Mouse (Mus musculus) embryonic facial prominence, embryonic 11.5 days (tissue): ENCODE measurements at regions not wholly inside any gene's neighbourhood (a gene's known extent, or its start where the extent isn't known, plus 50 kb on each side); places are given as distances from the start of the nearest gene placed in this dataset.

Source experiments
- ATAC-seq: fragments of 200-750 bp; cut with Nextera tagmentation; replicated peaks from 2 replicates; pipeline ENCODE4 v1.8.0; 2017; ENCODE audit warnings: low read depth; ENCODE audit not compliant: insufficient number of reproducible peaks, low FRiP score, low TSS enrichment
- DNase-seq: peaks from one replicate; pipeline ENCODE4 v3.0.0-alpha.2; 2015; ENCODE audit warnings: low spot score
- H3K27ac ChIP-seq: fragments of 300-500 bp; sonication (generic); replicated peaks from 2 replicates; pipeline ENCODE4 v1.5.1; 2014; ENCODE audit warnings: mild to moderate bottlenecking, low read depth, low read length, control low read depth
- H3K27me3 ChIP-seq: fragments of 300-500 bp; sonication (generic); 2 replicates; pipeline ENCODE4 v1.6.1; 2014; ENCODE audit warnings: mild to moderate bottlenecking, low read length, moderate library complexity, mixed read lengths; ENCODE audit not compliant: control insufficient read depth, insufficient read depth
- H3K36me3 ChIP-seq: fragments of 300-500 bp; sonication (generic); replicated peaks from 2 replicates; pipeline ENCODE4 v1.6.1; 2014; ENCODE audit warnings: low read depth, mild to moderate bottlenecking, low read length, moderate library complexity, mixed read lengths; ENCODE audit not compliant: control insufficient read depth, insufficient read depth
- H3K4me1 ChIP-seq: fragments of 300-500 bp; sonication (generic); 2 replicates; pipeline ENCODE4 v1.6.1; 2014; ENCODE audit warnings: low read length, mixed read lengths; ENCODE audit not compliant: control insufficient read depth, insufficient read depth
- H3K4me2 ChIP-seq: fragments of 300-500 bp; sonication (generic); 2 replicates; pipeline ENCODE4 v1.6.1; 2014; ENCODE audit warnings: low read depth, mild to moderate bottlenecking, control low read depth, low read length, moderate library complexity
- H3K4me3 ChIP-seq: fragments of 300-500 bp; sonication (generic); 2 replicates; pipeline ENCODE4 v1.5.1; 2014; ENCODE audit warnings: low read depth, low read length, control low read depth
- H3K9ac ChIP-seq: fragments of 300-500 bp; sonication (generic); replicated peaks from 2 replicates; pipeline ENCODE4 v1.6.1; 2014; ENCODE audit warnings: mild to moderate bottlenecking, control low read depth, low read length
- H3K9me3 ChIP-seq: fragments of 300-500 bp; sonication (generic); replicated peaks from 2 replicates; pipeline ENCODE4 v1.6.1; 2016; ENCODE audit warnings: mild to moderate bottlenecking, low read length, inconsistent platforms, mixed read lengths; ENCODE audit not compliant: control insufficient read depth
- WGBS: fragments of 180-500 bp; shearing (Covaris S2); extraction: QIAGEN DNeasy Blood & Tissue Kit; methylation state at CpG from one replicate; pipeline ENCODE4 v1.1.7; 2014; 5-methylcytosine and 5-hydroxymethylcytosine counted together

DNA sequence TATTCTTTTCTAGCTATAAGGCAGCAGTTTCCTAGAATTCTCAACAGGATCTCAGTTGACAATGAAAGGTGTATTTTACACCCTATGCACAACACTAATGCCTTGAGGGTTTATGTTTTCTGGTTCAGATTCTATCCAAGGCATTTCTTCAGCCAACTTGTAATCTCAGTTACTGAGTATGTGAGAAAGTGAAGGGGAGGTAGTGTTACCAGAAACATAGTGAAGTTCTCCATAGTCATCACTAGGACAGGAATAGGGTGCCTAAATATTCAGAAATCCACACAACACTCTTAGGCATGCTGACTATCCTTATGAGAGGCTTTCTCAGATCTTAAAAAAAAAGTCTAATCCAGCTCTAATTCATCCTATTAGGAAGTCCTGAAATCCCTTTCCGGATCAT is 1228.2 kb upstream of the Cntnap5a start:
- Histone ChIP-seq H3K27ac (no peak overlapping the region), H3K9me3 (no peaks in the 10 kb centered on the region), H3K4me2 (no peak overlapping the region), H3K27me3 (no peaks in the 10 kb centered on the region), H3K4me1 (no peaks in the 10 kb centered on the region), H3K9ac (no peak overlapping the region), H3K4me3 (no peak overlapping the region), H3K36me3 (no peaks in the 10 kb centered on the region)
- ATAC-seq (no peak), DNase-seq (no peak)
- WGBS: 86% methylated on average over 1 of the region's 1 CpGs

DNA sequence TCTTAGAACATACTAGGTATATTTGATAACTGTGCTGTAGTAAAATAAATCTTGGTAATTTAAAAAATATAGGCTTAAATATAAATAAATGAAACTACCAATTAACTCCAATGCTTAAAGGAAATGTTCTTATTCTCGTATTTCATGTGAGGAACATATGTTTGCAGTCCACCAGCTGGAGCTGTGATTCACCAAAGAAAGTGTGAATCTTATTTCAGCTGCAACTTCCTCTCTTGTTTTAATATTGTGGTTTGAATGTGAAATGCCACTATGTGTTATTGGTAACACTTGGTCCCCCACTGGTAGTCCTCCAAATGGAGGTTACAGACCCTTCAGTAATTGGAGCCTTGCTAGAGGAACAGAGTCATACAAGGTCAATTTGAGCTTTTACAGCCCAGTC is 1188.1 kb upstream of the Cntnap5a start:
- H3K9me3 ChIP-seq: no peaks in the 10 kb centered on the region
- no peaks in the 10 kb centered on the region for H3K4me1 ChIP-seq
- no peak overlapping the region for H3K9ac ChIP-seq
- no peak overlapping the region for H3K4me3 ChIP-seq
- H3K4me2 ChIP-seq: no peak overlapping the region
- no peaks in the 10 kb centered on the region for H3K27me3 ChIP-seq
- H3K36me3 ChIP-seq: no peaks in the 10 kb centered on the region
- H3K27ac ChIP-seq: no peak overlapping the region
- ATAC-seq: no peak
- 59% methylated on average over 1 of the region's 1 CpGs for WGBS
- DNase-seq: no peak

DNA sequence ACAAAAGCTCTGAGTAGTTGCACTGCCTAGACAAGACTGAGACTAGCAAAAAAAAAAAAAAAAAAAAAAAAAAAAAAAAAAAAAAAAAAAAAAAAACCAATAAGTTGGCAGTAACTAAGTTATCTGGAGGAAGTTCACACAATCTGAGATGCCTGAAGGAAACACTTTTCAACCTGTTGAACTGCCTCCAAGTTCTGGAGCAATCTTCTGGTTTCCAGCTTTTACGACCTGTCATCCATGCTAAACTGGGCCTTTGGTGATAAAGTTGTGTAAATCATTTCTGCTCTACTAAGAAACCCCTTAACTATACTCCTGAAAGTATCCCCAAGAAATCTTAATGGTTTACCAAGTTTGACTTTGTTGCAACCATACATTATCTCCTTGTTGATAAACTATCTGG is 1168.8 kb upstream of the Cntnap5a start:
- Histone ChIP-seq H3K9ac (no peak overlapping the region), H3K27ac (no peak overlapping the region), H3K4me3 (no peak overlapping the region), H3K4me1 (no peaks in the 10 kb centered on the region), H3K9me3 (no peaks in the 10 kb centered on the region), H3K4me2 (no peak overlapping the region), H3K36me3 (no peaks in the 10 kb centered on the region), H3K27me3 (no peaks in the 10 kb centered on the region)
- ATAC-seq (no peak), DNase-seq (no peak)
- WGBS: 86% methylated on average over 1 of the region's 1 CpGs

DNA sequence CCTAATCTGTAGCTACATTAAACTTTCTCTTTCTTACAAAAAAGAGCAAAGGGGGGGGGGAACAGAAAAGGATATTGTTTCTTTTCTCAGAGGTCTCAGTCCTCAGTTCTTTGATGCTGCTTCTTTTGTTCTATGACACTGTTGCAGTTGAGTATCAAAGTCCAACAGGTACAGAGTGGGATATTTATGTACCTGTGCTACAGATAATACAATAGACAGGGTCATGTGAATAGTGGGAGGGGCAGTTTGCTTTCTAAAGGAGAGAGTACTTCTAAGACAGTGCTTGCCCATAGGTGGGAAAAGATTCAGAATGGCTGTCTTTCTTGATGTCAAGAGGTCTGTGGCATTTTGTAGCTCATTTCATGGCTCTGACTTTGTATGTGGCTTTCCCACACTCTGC is 1164.7 kb upstream of the Cntnap5a start:
- no peaks in the 10 kb centered on the region for H3K4me1 ChIP-seq
- no peak for ATAC-seq

DNA sequence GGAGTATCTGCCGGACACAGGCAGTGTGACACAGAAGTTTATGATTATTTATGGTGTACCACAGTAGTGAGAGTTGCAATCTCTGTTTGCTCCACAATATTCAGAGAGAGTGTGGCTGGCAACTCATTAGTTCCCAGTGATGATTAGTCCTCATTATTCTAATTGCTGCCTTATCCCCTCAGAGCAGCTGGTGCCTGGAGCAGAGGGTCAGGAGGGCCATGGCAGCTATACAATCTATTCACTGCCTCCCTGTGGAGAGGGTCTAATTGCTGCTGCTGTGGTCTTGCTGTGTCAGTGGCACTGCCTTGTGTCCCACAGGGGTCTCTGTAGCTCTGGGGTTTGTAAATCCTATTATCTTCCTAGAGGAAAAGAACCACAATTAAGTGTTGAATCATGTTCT is 1156.0 kb upstream of the Cntnap5a start:
- peak; percentile 87 for ATAC-seq

More for the DNA sequence above, 1164.7 kb upstream of the Cntnap5a start:
- Histone ChIP-seq H3K36me3 (no peaks in the 10 kb centered on the region), H3K4me2 (no peak overlapping the region), H3K27me3 (no peaks in the 10 kb centered on the region), H3K4me3 (no peak overlapping the region), H3K9me3 (no peaks in the 10 kb centered on the region), H3K27ac (no peak overlapping the region), H3K9ac (no peak overlapping the region)
- DNase-seq: no peak

DNA sequence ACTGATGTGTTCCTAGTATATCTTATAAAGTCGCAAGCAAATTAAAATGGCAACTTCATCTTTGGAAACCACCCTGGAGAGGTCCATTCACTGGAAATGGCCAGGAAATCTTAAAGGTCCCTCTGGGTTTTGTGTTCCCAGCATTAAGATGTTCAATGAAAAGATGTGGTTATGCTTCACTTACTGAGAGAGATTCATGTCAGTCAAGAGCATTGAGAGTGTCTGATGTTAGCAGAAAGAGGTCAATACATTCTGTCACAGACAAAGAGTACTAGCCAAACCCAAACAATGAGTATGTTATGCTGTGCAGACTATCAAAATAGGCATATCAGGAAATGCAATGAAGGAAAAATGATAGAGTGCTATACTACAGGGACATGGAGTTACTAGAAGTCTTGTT is 1150.7 kb upstream of the Cntnap5a start:
- Histone ChIP-seq H3K4me3 (no peak overlapping the region), H3K4me2 (no peak overlapping the region), H3K27ac (no peak overlapping the region), H3K27me3 (no peaks in the 10 kb centered on the region), H3K36me3 (no peaks in the 10 kb centered on the region), H3K4me1 (no peaks in the 10 kb centered on the region), H3K9ac (no peak overlapping the region), H3K9me3 (no peaks in the 10 kb centered on the region)
- DNase-seq (no peak), ATAC-seq (no peak)
- 91% methylated on average over 1 of the region's 1 CpGs for WGBS

More for the DNA sequence above, 1156.0 kb upstream of the Cntnap5a start:
- Histone ChIP-seq H3K27ac (no peak overlapping the region), H3K27me3 (no peaks in the 10 kb centered on the region), H3K4me2 (no peak overlapping the region), H3K9me3 (no peaks in the 10 kb centered on the region), H3K9ac (no peak overlapping the region), H3K4me1 (no peaks in the 10 kb centered on the region), H3K36me3 (no peaks in the 10 kb centered on the region), H3K4me3 (no peak overlapping the region)
- DNase-seq: no peak
- 50% methylated on average over 1 of the region's 1 CpGs for WGBS

DNA sequence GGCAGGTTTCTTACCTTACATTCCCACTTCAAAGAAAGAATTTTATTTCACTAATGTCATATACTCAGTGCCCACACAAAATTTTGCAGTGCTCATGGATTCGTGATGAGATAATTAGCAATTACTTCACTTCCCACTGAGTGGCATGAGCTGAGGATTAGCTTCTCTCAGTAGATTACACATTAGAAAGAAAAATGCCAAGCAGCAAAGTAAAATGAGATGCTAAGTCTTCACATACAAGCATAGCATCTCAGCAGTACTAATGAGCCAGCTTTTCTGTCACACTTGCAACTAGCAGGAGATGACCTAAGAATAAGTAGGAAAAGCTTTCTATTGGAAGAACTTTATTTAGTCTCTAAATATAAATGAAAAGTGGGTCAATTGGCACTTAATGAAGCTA is 1137.6 kb upstream of the Cntnap5a start:
- no peaks in the 10 kb centered on the region for H3K27me3 ChIP-seq
- H3K27ac ChIP-seq: no peak overlapping the region
- DNase-seq (no peak), ATAC-seq (no peak)
- no peak overlapping the region for H3K4me2 ChIP-seq
- no peaks in the 10 kb centered on the region for H3K36me3 ChIP-seq
- no peak overlapping the region for H3K9ac ChIP-seq
- no peaks in the 10 kb centered on the region for H3K4me1 ChIP-seq
- no peaks in the 10 kb centered on the region for H3K9me3 ChIP-seq
- WGBS: 62% methylated on average over 1 of the region's 1 CpGs
- no peak overlapping the region for H3K4me3 ChIP-seq

DNA sequence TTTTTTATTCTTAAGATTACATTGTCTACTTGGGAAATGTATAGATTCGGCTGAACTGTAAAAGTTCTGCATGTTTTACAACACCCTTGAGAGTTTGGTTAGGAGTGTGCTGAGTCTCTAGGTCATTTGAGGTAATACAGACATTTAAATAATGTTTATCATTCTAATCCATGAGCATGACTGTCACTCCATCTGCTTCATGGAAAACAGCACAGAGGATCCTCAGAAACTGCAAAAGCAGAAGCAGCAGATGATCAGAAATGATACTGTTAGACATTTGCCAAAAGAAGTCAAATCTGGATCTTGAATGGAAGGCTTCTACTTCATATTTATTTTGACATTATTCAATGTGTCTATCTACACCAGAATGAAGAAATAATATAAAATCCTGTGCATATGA is 1131.8 kb upstream of the Cntnap5a start:
- Histone ChIP-seq H3K36me3 (no peaks in the 10 kb centered on the region), H3K4me3 (no peak overlapping the region), H3K4me1 (no peaks in the 10 kb centered on the region), H3K4me2 (no peak overlapping the region), H3K27me3 (no peaks in the 10 kb centered on the region), H3K9me3 (no peaks in the 10 kb centered on the region), H3K27ac (no peak overlapping the region), H3K9ac (no peak overlapping the region)
- ATAC-seq (no peak), DNase-seq (no peak)
- 81% methylated on average over 1 of the region's 1 CpGs for WGBS

DNA sequence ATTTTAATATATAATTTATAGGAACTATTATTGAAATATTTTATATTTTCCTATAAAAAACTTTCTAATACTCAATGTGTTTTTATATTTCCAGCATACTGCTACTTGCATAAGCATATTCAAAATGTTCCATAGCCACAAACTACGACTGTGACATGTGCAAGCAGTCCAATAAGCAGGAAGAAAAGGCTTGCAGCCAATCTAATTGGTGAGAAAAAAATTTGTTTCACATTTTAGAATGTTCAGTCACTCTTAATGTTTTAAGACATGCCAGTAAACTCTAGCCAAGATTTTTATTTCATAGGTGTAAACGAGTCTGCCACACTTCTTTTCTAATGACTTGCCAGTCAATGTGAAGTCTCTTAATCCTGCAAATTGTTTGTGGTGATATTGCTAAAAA is 1130.1 kb upstream of the Cntnap5a start:
- DNase-seq: no peak
- ATAC-seq: no peak
- no peak overlapping the region for H3K4me3 ChIP-seq
- no peaks in the 10 kb centered on the region for H3K27me3 ChIP-seq
- no peak overlapping the region for H3K27ac ChIP-seq
- WGBS: 78% methylated on average over 2 of the region's 2 CpGs
- no peak overlapping the region for H3K4me2 ChIP-seq
- no peaks in the 10 kb centered on the region for H3K4me1 ChIP-seq
- H3K36me3 ChIP-seq: no peaks in the 10 kb centered on the region
- H3K9ac ChIP-seq: no peak overlapping the region
- no peaks in the 10 kb centered on the region for H3K9me3 ChIP-seq
